Mouse (Mus musculus) heart, postnatal 0 days (tissue): ENCODE data around the gene Tlr5. TPM values are rescaled to one million over a fixed set of nuclear protein-coding genes. Genes with fewer than 3 reads are reported as not detected.

Experiments used
- ATAC-seq: fragments of 200-750 bp; cut with Nextera tagmentation; 2 replicates; pipeline ENCODE4 v1.8.0; 2017; ENCODE audit warnings: low read depth, moderate number of reproducible peaks, moderate library complexity; ENCODE audit not compliant: insufficient read depth
- DNase-seq: peaks from one replicate; pipeline ENCODE4 v3.0.0-alpha.2; 2016; ENCODE audit warnings: low spot score
- H3K27ac ChIP-seq: fragments of 300-500 bp; sonication (generic); 2 replicates; pipeline ENCODE4 v1.5.1; 2014; ENCODE audit warnings: low read depth, mild to moderate bottlenecking
- H3K27me3 ChIP-seq: fragments of 300-500 bp; sonication (generic); 2 replicates; pipeline ENCODE4 v1.6.1; 2014; ENCODE audit warnings: low read length, mixed read lengths; ENCODE audit not compliant: control insufficient read depth, insufficient read depth
- H3K36me3 ChIP-seq: fragments of 300-500 bp; sonication (generic); replicated peaks from 2 replicates; pipeline ENCODE4 v1.6.1; 2014; ENCODE audit warnings: low read length, mixed read lengths; ENCODE audit not compliant: control insufficient read depth, insufficient read depth
- H3K4me1 ChIP-seq: fragments of 300-500 bp; sonication (generic); 2 replicates; pipeline ENCODE4 v1.6.1; 2014; ENCODE audit warnings: antibody characterized with exemption; ENCODE audit not compliant: control insufficient read depth, insufficient read depth
- H3K4me2 ChIP-seq: fragments of 300-500 bp; sonication (generic); 2 replicates; pipeline ENCODE4 v1.6.1; 2014; ENCODE audit warnings: low read depth, mild to moderate bottlenecking, low read length, moderate library complexity
- H3K4me3 ChIP-seq: fragments of 300-500 bp; sonication (generic); 2 replicates; pipeline ENCODE4 v1.5.1; 2014; ENCODE audit warnings: low read depth, low read length
- H3K9ac ChIP-seq: fragments of 300-500 bp; sonication (generic); replicated peaks from 2 replicates; pipeline ENCODE4 v1.6.1; 2014; ENCODE audit warnings: low read depth, low read length, mixed read lengths
- H3K9me3 ChIP-seq: fragments of 300-500 bp; sonication (generic); replicated peaks from 2 replicates; pipeline ENCODE4 v1.6.1; 2016; ENCODE audit warnings: low read length; ENCODE audit not compliant: control insufficient read depth
- CTCF ChIP-seq: IDR thresholded peaks from 2 replicates; pipeline ENCODE4 v1.5.1; 2016; ENCODE audit warnings: antibody characterized with exemption, control low read depth, low read depth
- EP300 ChIP-seq: IDR thresholded peaks from 2 replicates; pipeline ENCODE4 v1.6.1; 2016; ENCODE audit warnings: antibody characterized with exemption, low read depth
- WGBS: fragments of 180-500 bp; shearing (Covaris S2); extraction: QIAGEN DNeasy Blood & Tissue Kit; methylation state at CpG from one replicate; pipeline ENCODE4 v1.1.7; 2014; 5-methylcytosine and 5-hydroxymethylcytosine counted together
- polyA plus RNA-seq: library from polyadenylated mRNA; unstranded; fragments of >200 nt; fragmentation: Nextera tagmentation; extraction: Ambion mirVana; gene quantifications from 2 replicates; pipeline ENCODE4 v1.2.1, GENCODE M21; 2015
- total RNA-seq: library from RNA; depleted of rRNA; stranded (reverse); fragments of >200 nt; gene quantifications from 2 replicates; pipeline ENCODE4 v1.2.3, GENCODE M21; 2014; ENCODE audit warnings: low replicate concordance

Tlr5 gene
- total and polyA plus RNA-seq, 2 experiments from 2014 or later, result 0.92 to 1.3 TPM

- no peaks in the 10 kb centered on the region for H3K27me3 ChIP-seq
- 84% methylated on average over 6 of the region's 6 CpGs for WGBS
- H3K9ac ChIP-seq, result no peak overlapping the region
- no peaks in the 10 kb centered on the region for H3K9me3 ChIP-seq
- H3K4me3 ChIP-seq, result no peak overlapping the region
- no peaks in the 10 kb centered on the region for H3K36me3 ChIP-seq
- no peak overlapping the region for H3K4me2 ChIP-seq
- TF ChIP-seq EP300, result no peak
- no peak for TF ChIP-seq CTCF
- H3K27ac ChIP-seq, result no peak overlapping the region
- no peaks in the 10 kb centered on the region for H3K4me1 ChIP-seq
- no peak for ATAC-seq
- no peak for DNase-seq
These were observed 28.1 kb upstream of the Tlr5 start for GRCm38 (mm10) chr1:182926465-182926864.

GRCm38 (mm10) chr1:182927878-182928851 lies 26.4 kb upstream of the Tlr5 start:
- WGBS, result 67% methylated on average over 19 of the region's 19 CpGs
- DNase-seq, result no peak
- no peak overlapping the region for H3K4me3 ChIP-seq

GRCm38 (mm10) chr1:182935469-182935868 lies 19.1 kb upstream of the Tlr5 start:
- no peak overlapping the region for H3K27ac ChIP-seq
- H3K27me3 ChIP-seq, result no peaks in the 10 kb centered on the region
- H3K9ac ChIP-seq, result no peak overlapping the region
- DNase-seq, result no peak
- 0 out of 2 replicates have a peak, but pooled peaks cover 3% of the 10 kb centered on the region for H3K9me3 ChIP-seq
- ATAC-seq, result no peak
- WGBS, result 30% methylated on average over 5 of the region's 6 CpGs
- no peaks in the 10 kb centered on the region for H3K4me1 ChIP-seq
- no peak overlapping the region for H3K4me2 ChIP-seq
- no peaks in the 10 kb centered on the region for H3K36me3 ChIP-seq
- H3K4me3 ChIP-seq, result no peak overlapping the region
- TF ChIP-seq EP300 (no peak), CTCF (no peak)

More at GRCm38 (mm10) chr1:182927878-182928851, 26.4 kb upstream of the Tlr5 start:
- no peak overlapping the region for H3K4me2 ChIP-seq
- no peaks in the 10 kb centered on the region for H3K4me1 ChIP-seq
- ATAC-seq, result no peak
- no peak overlapping the region for H3K9ac ChIP-seq
- TF ChIP-seq CTCF, result no peak
- no peaks in the 10 kb centered on the region for H3K27me3 ChIP-seq
- no peak overlapping the region for H3K27ac ChIP-seq
- no peaks in the 10 kb centered on the region for H3K36me3 ChIP-seq
- H3K9me3 ChIP-seq, result 0 out of 2 replicates have a peak, but pooled peaks cover under 1% of the 10 kb centered on the region

DNA sequence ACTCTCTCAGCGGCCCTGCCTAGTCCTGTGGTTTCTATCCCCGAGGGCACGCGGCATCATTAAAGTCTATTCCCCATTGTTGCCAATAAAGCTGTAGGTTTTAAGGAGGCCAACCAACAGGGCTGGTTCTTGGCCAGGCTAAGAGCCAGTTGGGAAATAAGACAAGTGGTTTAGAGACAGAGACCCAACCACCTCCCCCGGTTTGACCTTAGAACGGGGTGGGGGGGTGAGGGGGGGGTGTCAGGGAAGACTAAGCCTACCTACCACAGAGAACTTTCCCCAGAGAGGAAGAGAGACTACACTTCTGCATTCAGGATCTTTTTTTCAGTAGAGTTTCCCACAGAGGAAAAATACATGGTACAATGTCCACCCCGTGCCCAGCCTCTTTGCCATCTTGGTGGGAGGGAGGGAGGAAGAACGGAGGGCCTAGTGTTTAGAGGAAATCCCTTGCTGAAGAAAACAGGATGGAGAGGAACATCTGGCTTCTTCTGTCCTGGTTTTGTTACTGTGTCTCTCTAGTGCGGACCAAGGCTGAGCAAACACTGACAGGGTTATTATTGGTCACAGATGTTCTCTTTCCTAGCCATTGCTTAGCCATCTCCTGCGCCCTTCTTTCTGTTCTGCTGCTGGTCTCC lies 17.0 kb upstream of the Tlr5 start:
- WGBS, result 74% methylated on average over 10 of the region's 10 CpGs
- TF ChIP-seq CTCF (no peak), EP300 (no peak)
- Histone ChIP-seq H3K4me1 (no peaks in the 10 kb centered on the region), H3K27me3 (no peaks in the 10 kb centered on the region), H3K27ac (no peak overlapping the region), H3K36me3 (no peaks in the 10 kb centered on the region), H3K4me2 (no peak overlapping the region), H3K9ac (no peak overlapping the region), H3K4me3 (no peak overlapping the region), H3K9me3 (0 out of 2 replicates have a peak, but pooled peaks cover 3% of the 10 kb centered on the region)
- DNase-seq (no peak), ATAC-seq (no peak)

GRCm38 (mm10) chr1:182941921-182942320 lies 12.7 kb upstream of the Tlr5 start:
- Histone ChIP-seq H3K9ac (no peak overlapping the region), H3K27ac (no peak overlapping the region), H3K9me3 (no peaks in the 10 kb centered on the region), H3K4me1 (no peaks in the 10 kb centered on the region), H3K4me3 (no peak overlapping the region), H3K27me3 (no peaks in the 10 kb centered on the region), H3K4me2 (no peak overlapping the region), H3K36me3 (no peaks in the 10 kb centered on the region)
- DNase-seq (no peak), ATAC-seq (no peak)
- WGBS, result 88% methylated on average over 2 of the region's 2 CpGs
- TF ChIP-seq EP300 (no peak), CTCF (no peak)
